Mouse (Mus musculus) bone marrow, adult 2 months (tissue): ENCODE measurements around the gene Cblb.

Source experiments
- CTCF ChIP-seq: fragments of 200-500 bp; IDR thresholded peaks from 2 replicates; pipeline ENCODE4 v1.5.1; 2011; ENCODE audit warnings: low read length, control low read depth; ENCODE audit not compliant: control insufficient read depth, insufficient read depth
- POLR2A ChIP-seq: fragments of 200-500 bp; IDR thresholded peaks from 2 replicates; pipeline ENCODE4 v1.6.1; 2011; ENCODE audit warnings: low read depth, mild to moderate bottlenecking, control low read depth, low read length, borderline replicate concordance; ENCODE audit not compliant: control insufficient read depth

GRCm38 (mm10) chr16:52159958-52160504 is 129.0 kb downstream of the Cblb start:
- TF ChIP-seq CTCF (no peak), POLR2A (no peak)
